In genomic region chr17:87036141-87037073, GRCm38 (mm10) we compare ENCODE assay signal across 8 mouse cellular contexts. TPM values are rescaled to one million over a fixed set of nuclear protein-coding genes. Genes with fewer than 3 reads are reported as not detected.
A peak's percentile ranks its signal among the peaks of the same experiment; 100 is the strongest.
DNase-seq lines count a peak whose midpoint lies in the region; ATAC-seq and TF ChIP-seq lines count a peak whose summit lies in the region.
"Had no signal": no experiment of that assay in that cellular context is flagged by ENCODE, and none has a peak within 500 bp of the region (broad histone marks: within the 10 kb centered on the region; RNA-seq: fewer than 3 reads in every experiment).

No protein-coding gene starts in this region.

- H3K9me3 ChIP-seq in kidney, postnatal 0 days (replicated peaks; ENCODE audit: low read length), result no peaks in the 10 kb centered on the region
- H3K9me3 ChIP-seq in kidney, embryonic 16.5 days (ENCODE audit: low read length), result no peaks in the 10 kb centered on the region
- H3K9me3 ChIP-seq in intestine, postnatal 0 days (ENCODE audit: control insufficient read depth), result no peaks in the 10 kb centered on the region
- no peaks in the 10 kb centered on the region for H3K9me3 ChIP-seq in forebrain, embryonic 12.5 days

- H3K4me3 ChIP-seq in kidney, postnatal 0 days (replicated peaks; ENCODE audit: low read depth, low read length), result no peak overlapping the region
- no peak overlapping the region for H3K4me3 ChIP-seq in kidney, embryonic 16.5 days (ENCODE audit: low read length)
- H3K4me3 ChIP-seq in intestine, postnatal 0 days (ENCODE audit: low read depth, low read length), result no peak overlapping the region
- no peak overlapping the region for H3K4me3 ChIP-seq in forebrain, embryonic 12.5 days (replicated peaks)
- H3K4me3 ChIP-seq: megakaryocyte, embryonic 14.5 days had no signal

- no peak overlapping the region for H3K4me2 ChIP-seq in kidney, postnatal 0 days (ENCODE audit: low read length)
- no peak overlapping the region for H3K4me2 ChIP-seq in kidney, embryonic 16.5 days (replicated peaks; ENCODE audit: low read depth, low read length)
- no peak overlapping the region for H3K4me2 ChIP-seq in intestine, postnatal 0 days (replicated peaks; ENCODE audit: low read depth)
- no peak overlapping the region for H3K4me2 ChIP-seq in forebrain, embryonic 12.5 days

- H3K4me1 ChIP-seq in kidney, postnatal 0 days (replicated peaks; ENCODE audit: insufficient read depth, low read length), result no peaks in the 10 kb centered on the region
- no peaks in the 10 kb centered on the region for H3K4me1 ChIP-seq in kidney, embryonic 16.5 days (ENCODE audit: insufficient read depth, low read length)
- no peaks in the 10 kb centered on the region for H3K4me1 ChIP-seq in intestine, postnatal 0 days (replicated peaks; ENCODE audit: control insufficient read depth, insufficient read depth, low read length)
- no peaks in the 10 kb centered on the region for H3K4me1 ChIP-seq in forebrain, embryonic 12.5 days
- H3K4me1 ChIP-seq: megakaryocyte, embryonic 14.5 days had no signal

- DNase-seq in kidney, postnatal 0 days (ENCODE audit: low spot score), result peak; percentile 74
- DNase-seq in ES-CJ7 (ENCODE audit: low read depth, low spot score) (peak; percentile 43), adipocyte (ENCODE audit: low spot score) (peak; percentile 79)
- DNase-seq in splenic B cell, adult 2 months (ENCODE audit: low read depth, low spot score), result peak; percentile 81

- H3K27ac ChIP-seq in kidney, postnatal 0 days, result no peak overlapping the region
- no peak overlapping the region for H3K27ac ChIP-seq in kidney, embryonic 16.5 days (ENCODE audit: low read length)
- peak overlapping the region; percentile 31; the same call in 1 of the 2 replicates for H3K27ac ChIP-seq in intestine, postnatal 0 days (ENCODE audit: low read depth, low read length)
- H3K27ac ChIP-seq in forebrain, embryonic 12.5 days, result no peak overlapping the region

- H3K9ac ChIP-seq in kidney, postnatal 0 days (ENCODE audit: low read depth, low read length), result no peak overlapping the region
- H3K9ac ChIP-seq in kidney, embryonic 16.5 days (replicated peaks; ENCODE audit: low read length), result no peak overlapping the region
- H3K9ac ChIP-seq in intestine, postnatal 0 days (ENCODE audit: low read depth, low read length), result no peak overlapping the region
- H3K9ac ChIP-seq in forebrain, embryonic 12.5 days, result no peak overlapping the region

- peak; percentile 88 for TF ChIP-seq CTCF in kidney, postnatal 0 days (IDR thresholded peaks at IDR 0.05; ENCODE audit: low read depth)
- TF ChIP-seq CTCF in intestine, postnatal 0 days (IDR thresholded peaks at IDR 0.05; ENCODE audit: low read depth), result peak; percentile 87

- peaks cover 17% of the 10 kb centered on the region for H3K36me3 ChIP-seq in kidney, postnatal 0 days (ENCODE audit: insufficient read depth, low read length)
- H3K36me3 ChIP-seq in kidney, embryonic 16.5 days (ENCODE audit: insufficient read depth, low read length), result peaks cover 21% of the 10 kb centered on the region; the same call in 1 of the 2 replicates
- H3K36me3 ChIP-seq in intestine, postnatal 0 days (ENCODE audit: control insufficient read depth, insufficient read depth), result peaks cover 7% of the 10 kb centered on the region; the same call in 1 of the 2 replicates
- H3K36me3 ChIP-seq in splenic B cell, adult 2 months (ENCODE audit: control insufficient read depth, insufficient read depth, low read length, poor library complexity, severe bottlenecking), result peaks cover 7% of the 10 kb centered on the region
- H3K36me3 ChIP-seq in forebrain, embryonic 12.5 days (replicated peaks), result peaks cover 30% of the 10 kb centered on the region

- no peak for ATAC-seq in kidney, postnatal 0 days (replicated peaks; ENCODE audit: low FRiP score, low read depth)
- no peak for ATAC-seq in kidney, embryonic 16.5 days (ENCODE audit: low FRiP score, low TSS enrichment)
- peak; percentile 85 for ATAC-seq in intestine, postnatal 0 days
- ATAC-seq in forebrain, embryonic 12.5 days (ENCODE audit: low FRiP score), result no peak

- H3K27me3 ChIP-seq in kidney, postnatal 0 days (ENCODE audit: insufficient read depth, low read length), result no peaks in the 10 kb centered on the region
- H3K27me3 ChIP-seq in kidney, embryonic 16.5 days (ENCODE audit: insufficient read depth, low read length), result no peaks in the 10 kb centered on the region
- no peaks in the 10 kb centered on the region for H3K27me3 ChIP-seq in intestine, postnatal 0 days (replicated peaks; ENCODE audit: control insufficient read depth, insufficient read depth, low read length)
- no peaks in the 10 kb centered on the region for H3K27me3 ChIP-seq in splenic B cell, adult 2 months (ENCODE audit: control insufficient read depth, insufficient read depth, low read length, poor library complexity, severe bottlenecking)
- no peaks in the 10 kb centered on the region for H3K27me3 ChIP-seq in forebrain, embryonic 12.5 days
- H3K27me3 ChIP-seq: megakaryocyte, embryonic 14.5 days had no signal

- 55% methylated on average over 9 of the region's 10 CpGs for WGBS in kidney, postnatal 0 days
- WGBS in kidney, embryonic 16.5 days, result 54% methylated on average over 9 of the region's 10 CpGs
- WGBS in intestine, postnatal 0 days, result 27% methylated on average over 10 of the region's 10 CpGs
- 67% methylated on average over 9 of the region's 10 CpGs for WGBS in forebrain, embryonic 12.5 days

RNA-seq across cellular contexts. Expression of gene Cript, which starts 11.1 kb away (rescaled TPM):
- 171 and 177 TPM in 2 replicates for polyA plus RNA-seq in kidney, postnatal 0 days (2015; fragmentation: Nextera tagmentation; extraction: Ambion mirVana)
- polyA plus RNA-seq in kidney, embryonic 16.5 days (2015; fragmentation: Nextera tagmentation; extraction: Ambion mirVana), result 136 and 140 TPM in 2 replicates
- 192 and 200 TPM in 2 replicates for polyA plus RNA-seq in intestine, postnatal 0 days (2015; fragmentation: Nextera tagmentation; extraction: Ambion mirVana)
- 177 and 179 TPM in 2 replicates for polyA plus RNA-seq in forebrain, embryonic 12.5 days (2016; fragmentation: Nextera tagmentation; extraction: Ambion mirVana)

RNA-seq across cellular contexts. Expression of gene Pigf, which starts 11.2 kb away (rescaled TPM):
- polyA plus RNA-seq in kidney, postnatal 0 days (2015; fragmentation: Nextera tagmentation; extraction: Ambion mirVana), result 48.4 and 48.7 TPM in 2 replicates
- polyA plus RNA-seq in kidney, embryonic 16.5 days (2015; fragmentation: Nextera tagmentation; extraction: Ambion mirVana), result 37.9 and 41.5 TPM in 2 replicates
- polyA plus RNA-seq in intestine, postnatal 0 days (2015; fragmentation: Nextera tagmentation; extraction: Ambion mirVana), result 42.6 and 43.8 TPM in 2 replicates
- 36.7 and 39.2 TPM in 2 replicates for polyA plus RNA-seq in forebrain, embryonic 12.5 days (2016; fragmentation: Nextera tagmentation; extraction: Ambion mirVana)
